Mouse (Mus musculus) megakaryocyte, embryonic 14.5 days (primary cell): ENCODE measurements around the gene Olfr1360. TPM values are rescaled to one million over a fixed set of nuclear protein-coding genes. Genes with fewer than 3 reads are reported as not detected.
"Not testable (repeated sequence)": the region's sequence is repeated elsewhere in the genome, so short reads cannot be mapped to it uniquely, and the experiment has no call there.

Source experiments
- H3K27me3 ChIP-seq: replicated peaks from 2 replicates; pipeline ENCODE3; 2012; ENCODE audit warnings: inconsistent platforms
- H3K36me3 ChIP-seq: replicated peaks from 2 replicates; pipeline ENCODE3; 2012; ENCODE audit warnings: low read length, inconsistent platforms, mixed read lengths
- H3K4me1 ChIP-seq: 2 replicates; pipeline ENCODE4 v1.6.1; 2012; ENCODE audit warnings: inconsistent platforms
- H3K4me3 ChIP-seq: replicated peaks from 2 replicates; pipeline ENCODE3; 2012; ENCODE audit warnings: moderate library complexity, mild to moderate bottlenecking, inconsistent platforms
- H3K9me3 ChIP-seq: 2 replicates; pipeline ENCODE4 v1.6.1; 2012; ENCODE audit warnings: inconsistent platforms
- FLI1 ChIP-seq: IDR thresholded peaks from 2 replicates; pipeline ENCODE4 v1.6.1; 2012; ENCODE audit warnings: low read length, inconsistent platforms, mixed read lengths
- GATA1 ChIP-seq: IDR thresholded peaks from 3 replicates; pipeline ENCODE4 v1.6.1; 2012; ENCODE audit warnings: mixed read lengths, low read length, inconsistent platforms, borderline replicate concordance
- polyA plus RNA-seq: library from polyadenylated mRNA; stranded (reverse); fragments of >175 nt; gene quantifications from 2 replicates; pipeline ENCODE4 v1.2.3, GENCODE M21; 2012; ENCODE audit warnings: low replicate concordance; ENCODE audit not compliant: insufficient read depth

Olfr1360 gene
- not detected in 2 replicates for polyA plus RNA-seq

GRCm38 (mm10) chr13:21677305-21677704 lies at the start of gene Olfr1360:
Gene Olfr1360, minus strand, starts transcription at chr13:21677405.
- no peaks in the 10 kb centered on the region for H3K27me3 ChIP-seq
- TF ChIP-seq GATA1 (no peak), FLI1 (no peak)
- H3K4me1 ChIP-seq, result no peaks in the 10 kb centered on the region
- no peaks in the 10 kb centered on the region for H3K36me3 ChIP-seq
- H3K4me3 ChIP-seq, result no peak within 1 kb of the TSS
- no peaks in the 10 kb centered on the region for H3K9me3 ChIP-seq

DNA sequence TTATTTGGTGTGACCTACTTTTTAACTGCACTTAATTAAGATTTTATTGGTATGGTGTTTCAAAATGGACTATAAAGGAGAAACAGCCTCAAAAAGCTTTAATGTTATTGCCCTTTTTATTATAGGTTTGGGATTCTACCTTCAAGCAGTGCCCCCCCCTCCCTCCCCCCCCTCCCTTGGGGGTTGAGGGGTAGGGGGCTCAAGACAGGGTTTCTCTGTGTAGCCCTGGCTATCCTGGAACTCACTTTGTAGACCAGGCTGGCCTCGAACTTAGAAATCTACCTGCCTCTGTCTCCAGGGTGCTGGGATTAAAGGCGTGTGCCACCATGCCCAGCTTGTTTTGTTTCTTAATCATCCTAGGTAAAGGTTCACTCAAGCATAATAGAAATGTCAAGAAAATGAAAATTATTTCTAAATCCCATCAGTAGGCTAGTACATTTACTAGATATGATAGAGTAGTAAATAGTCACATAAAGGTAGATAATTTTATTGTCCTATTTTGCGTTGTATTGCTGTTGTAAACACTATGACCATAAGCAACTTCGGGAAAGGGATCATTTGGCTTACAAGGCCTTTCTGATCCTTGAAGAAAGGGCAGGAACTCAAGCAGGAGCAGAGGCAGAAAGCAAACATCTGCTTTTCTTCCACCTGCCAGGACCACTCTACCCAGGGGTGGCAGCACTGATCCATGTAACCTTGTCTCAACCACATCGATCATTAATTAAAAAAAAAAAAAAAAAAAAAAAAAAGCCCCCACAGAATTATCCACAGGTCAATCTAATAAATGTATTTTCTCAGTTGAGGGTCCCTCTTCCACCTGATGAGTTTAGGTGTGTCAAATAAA lies 46.0 kb upstream of the Olfr1360 start:
- no peak for TF ChIP-seq FLI1
- no peak for TF ChIP-seq GATA1
- Histone ChIP-seq H3K9me3 (no peaks in the 10 kb centered on the region), H3K4me1 (peaks cover 46% of the 10 kb centered on the region), H3K36me3 (no peaks in the 10 kb centered on the region), H3K4me3 (no peak overlapping the region), H3K27me3 (no peaks in the 10 kb centered on the region)

GRCm38 (mm10) chr13:21722373-21722925 lies 45.2 kb upstream of the Olfr1360 start:
- Histone ChIP-seq H3K4me1 (peaks cover 50% of the 10 kb centered on the region), H3K4me3 (peak overlapping the region; percentile 85), H3K36me3 (no peaks in the 10 kb centered on the region), H3K27me3 (no peaks in the 10 kb centered on the region), H3K9me3 (no peaks in the 10 kb centered on the region)
- TF ChIP-seq GATA1 (no peak), FLI1 (no peak)

DNA sequence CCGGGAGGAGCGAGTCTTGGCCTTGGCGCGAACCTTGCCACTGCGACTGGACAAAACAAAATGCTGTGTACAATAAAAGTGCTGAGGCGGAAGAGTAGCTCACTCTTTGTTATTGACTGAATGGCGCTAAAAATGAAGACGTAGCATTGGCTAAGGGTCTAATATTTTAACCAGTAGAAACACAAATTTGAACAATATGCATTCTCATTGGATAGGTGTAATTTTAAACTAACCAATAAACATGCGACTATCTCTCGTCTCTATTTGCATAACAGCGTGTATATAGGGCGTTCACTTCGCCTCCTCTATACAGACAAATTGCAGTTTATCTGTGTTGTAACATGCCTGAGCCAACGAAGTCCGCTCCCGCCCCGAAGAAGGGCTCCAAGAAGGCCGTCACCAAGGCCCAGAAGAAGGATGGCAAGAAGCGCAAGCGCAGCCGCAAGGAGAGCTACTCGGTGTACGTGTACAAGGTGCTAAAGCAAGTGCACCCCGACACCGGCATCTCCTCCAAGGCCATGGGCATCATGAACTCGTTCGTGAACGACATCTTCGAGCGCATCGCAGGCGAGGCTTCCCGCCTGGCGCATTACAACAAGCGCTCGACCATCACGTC lies 44.7 kb upstream of the Olfr1360 start, which contains the start of gene Hist1h2bm:
Hist1h2bm (plus strand) TSS at position 288 of the 616 bp plus-strand sequence.
- not testable (repeated sequence) for H3K9me3 ChIP-seq, H3K36me3 ChIP-seq, H3K27me3 ChIP-seq
- Histone ChIP-seq H3K4me3 (peak within 1 kb of the TSS; percentile 90), H3K4me1 (peaks cover 52% of the 10 kb centered on the region)

GRCm38 (mm10) chr13:21721107-21721756 lies 44.0 kb upstream of the Olfr1360 start:
- not testable (repeated sequence) for H3K36me3 ChIP-seq, H3K9me3 ChIP-seq, H3K27me3 ChIP-seq
- H3K4me1 ChIP-seq, result peaks cover 54% of the 10 kb centered on the region
- peak overlapping the region; percentile 90 for H3K4me3 ChIP-seq

- Histone ChIP-seq H3K36me3 (no peaks in the 10 kb centered on the region), H3K4me1 (peaks cover 66% of the 10 kb centered on the region)
Measured at GRCm38 (mm10) chr13:21718381-21719080, 41.3 kb upstream of the Olfr1360 start.

DNA sequence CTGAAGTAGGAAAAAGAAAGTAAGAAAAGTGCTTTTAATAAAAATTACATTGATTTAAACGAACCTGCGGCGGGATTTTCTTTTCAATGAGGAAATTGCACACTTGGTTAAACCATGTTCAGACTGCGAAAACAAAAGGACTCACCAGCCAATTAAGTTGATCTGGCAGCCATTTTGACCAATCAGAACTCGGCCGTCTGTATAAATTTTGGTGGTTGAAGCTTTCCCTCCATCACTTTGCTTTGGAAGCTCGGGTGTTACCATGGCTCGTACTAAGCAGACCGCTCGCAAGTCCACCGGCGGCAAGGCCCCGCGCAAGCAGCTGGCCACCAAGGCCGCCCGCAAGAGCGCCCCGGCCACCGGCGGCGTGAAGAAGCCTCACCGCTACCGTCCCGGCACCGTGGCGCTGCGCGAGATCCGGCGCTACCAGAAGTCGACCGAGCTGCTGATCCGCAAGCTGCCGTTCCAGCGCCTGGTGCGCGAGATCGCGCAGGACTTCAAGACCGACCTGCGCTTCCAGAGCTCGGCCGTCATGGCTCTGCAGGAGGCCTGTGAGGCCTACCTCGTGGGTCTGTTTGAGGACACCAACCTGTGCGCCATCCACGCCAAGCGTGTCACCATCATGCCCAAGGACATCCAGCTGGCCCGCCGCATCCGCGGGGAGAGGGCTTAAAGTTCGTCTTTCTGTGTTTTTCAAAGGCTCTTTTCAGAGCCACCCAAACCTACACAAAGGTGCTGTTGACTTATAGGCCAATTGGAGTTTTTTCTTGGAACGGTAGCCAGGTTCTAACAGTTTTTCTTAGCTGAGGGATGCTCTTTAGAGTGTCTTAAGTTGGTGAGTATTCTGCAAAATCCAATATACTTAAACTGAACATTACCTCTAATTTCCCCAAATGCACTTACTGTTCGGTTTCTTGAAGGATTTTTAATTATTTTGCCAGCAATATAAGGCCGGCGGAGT lies 40.5 kb upstream of the Olfr1360 start, which contains the start of gene Hist1h3h:
Hist1h3h (plus strand) TSS at position 263 of the 961 bp plus-strand sequence.
- not testable (repeated sequence) for H3K9me3 ChIP-seq, H3K27me3 ChIP-seq, H3K36me3 ChIP-seq
- H3K4me1 ChIP-seq, result peaks cover 60% of the 10 kb centered on the region
- peak within 1 kb of the TSS; percentile 89 for H3K4me3 ChIP-seq

More at GRCm38 (mm10) chr13:21718381-21719080, 41.3 kb upstream of the Olfr1360 start:
- Histone ChIP-seq H3K4me3 (peak overlapping the region; percentile 82), H3K27me3 (no peaks in the 10 kb centered on the region), H3K9me3 (no peaks in the 10 kb centered on the region)
- TF ChIP-seq FLI1, result no peak
- TF ChIP-seq GATA1, result no peak

GRCm38 (mm10) chr13:21716540-21717391 lies 39.6 kb upstream of the Olfr1360 start:
- Histone ChIP-seq H3K4me3 (peak overlapping the region; percentile 89), H3K4me1 (peaks cover 51% of the 10 kb centered on the region)
- H3K36me3 ChIP-seq, H3K27me3 ChIP-seq, H3K9me3 ChIP-seq: not testable (repeated sequence)

GRCm38 (mm10) chr13:21715864-21716539 lies 38.8 kb upstream of the Olfr1360 start, which contains the start of the genes Hist1h2bl and Hist1h2ai:
Gene Hist1h2bl, minus strand, starts transcription at chr13:21716143.
Gene Hist1h2ai, plus strand, starts transcription at chr13:21716422.
- Histone ChIP-seq H3K4me3 (peak within 1 kb of the TSS; percentile 89), H3K4me1 (peaks cover 55% of the 10 kb centered on the region)
- not testable (repeated sequence) for H3K9me3 ChIP-seq, H3K36me3 ChIP-seq, H3K27me3 ChIP-seq
